Mouse (Mus musculus) CD4-positive, CD25-positive, alpha-beta regulatory T cell, adult 4 months (primary cell): ENCODE measurements around the gene BC024978. TPM values are rescaled to one million over a fixed set of nuclear protein-coding genes. Genes with fewer than 3 reads are reported as not detected.

ENCODE experiments used
- ATAC-seq: one replicate; pipeline ENCODE4 v1.8.0; 2017
- polyA plus RNA-seq, 2 experiments: library from polyadenylated mRNA; unstranded; fragments of 100-300 nt; shearing (Covaris generic); gene quantifications; one replicate each; pipeline ENCODE4 v1.2.1; 2017

BC024978 gene
- polyA plus RNA-seq, 2 experiments from 2014 or later: 3.8 to 6.0 TPM

DNA sequence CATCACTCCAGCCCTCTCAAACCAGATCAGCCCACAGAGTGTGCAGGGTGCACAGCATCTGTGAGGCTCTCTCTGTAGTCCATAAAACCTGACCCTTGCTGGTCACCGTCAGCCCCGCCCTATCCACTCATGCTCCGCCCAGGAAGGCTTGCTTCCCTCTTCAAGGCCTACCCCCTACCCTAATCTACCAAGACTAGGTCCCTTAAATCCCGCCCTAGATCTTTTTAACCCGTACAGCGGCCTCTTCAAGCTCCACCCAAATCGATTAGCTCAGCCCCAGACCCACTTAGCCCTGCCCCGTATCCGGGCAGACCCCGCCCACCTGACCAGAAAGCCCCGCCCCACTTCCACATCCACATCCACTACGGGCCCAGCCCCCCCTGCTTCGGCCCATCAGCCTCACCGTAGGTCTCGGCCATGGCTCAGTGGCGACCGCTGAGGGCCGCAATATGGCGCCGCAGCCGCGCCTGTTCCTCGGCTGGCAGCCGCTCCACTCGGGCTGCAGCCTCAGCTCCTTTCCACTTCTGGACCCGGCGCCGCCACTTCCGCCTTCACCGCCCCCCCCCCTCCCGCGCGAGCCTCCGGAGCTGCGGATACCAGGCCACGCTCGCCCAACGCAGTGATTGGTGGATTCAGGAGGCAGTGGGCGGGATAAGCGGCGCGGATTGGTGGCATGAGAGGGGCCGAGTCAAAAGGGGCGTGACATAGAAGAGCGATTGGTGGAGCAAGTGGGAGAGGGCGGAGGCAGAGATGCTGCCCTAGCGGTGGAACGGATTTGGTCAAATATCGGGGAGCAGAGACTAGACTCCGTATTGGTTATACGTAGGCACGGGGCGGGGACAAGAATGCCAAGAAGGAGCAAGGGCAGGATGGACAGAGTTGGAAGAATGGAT is 17.0 kb upstream of the BC024978 start, which contains the start of gene Rab4b:
Gene Rab4b (minus strand): TSS at position 573 of the 893 bp plus-strand sequence.
- peak; percentile 95 for ATAC-seq

GRCm38 (mm10) chr7:27179217-27179918 is 16.2 kb upstream of the BC024978 start:
- no peak for ATAC-seq

DNA sequence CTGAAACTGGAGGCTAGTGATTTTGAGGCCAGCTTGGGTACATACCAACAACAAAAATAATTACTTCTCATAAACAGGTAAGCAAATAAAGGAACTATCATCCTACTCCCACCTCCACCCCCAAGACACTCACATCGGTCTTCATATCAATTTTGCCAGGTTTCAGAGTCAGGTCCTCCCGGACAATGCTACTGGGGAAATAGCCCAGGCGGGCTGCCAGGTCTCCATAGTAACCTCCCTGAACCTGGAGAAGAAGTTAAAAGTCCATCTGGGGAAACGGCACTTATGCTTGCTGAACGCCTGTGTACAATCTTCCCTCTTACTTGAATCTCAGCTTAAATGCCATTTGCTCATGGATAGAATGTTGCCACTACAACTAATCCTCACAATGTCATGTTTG is 15.5 kb upstream of the BC024978 start:
- ATAC-seq: no peak

DNA sequence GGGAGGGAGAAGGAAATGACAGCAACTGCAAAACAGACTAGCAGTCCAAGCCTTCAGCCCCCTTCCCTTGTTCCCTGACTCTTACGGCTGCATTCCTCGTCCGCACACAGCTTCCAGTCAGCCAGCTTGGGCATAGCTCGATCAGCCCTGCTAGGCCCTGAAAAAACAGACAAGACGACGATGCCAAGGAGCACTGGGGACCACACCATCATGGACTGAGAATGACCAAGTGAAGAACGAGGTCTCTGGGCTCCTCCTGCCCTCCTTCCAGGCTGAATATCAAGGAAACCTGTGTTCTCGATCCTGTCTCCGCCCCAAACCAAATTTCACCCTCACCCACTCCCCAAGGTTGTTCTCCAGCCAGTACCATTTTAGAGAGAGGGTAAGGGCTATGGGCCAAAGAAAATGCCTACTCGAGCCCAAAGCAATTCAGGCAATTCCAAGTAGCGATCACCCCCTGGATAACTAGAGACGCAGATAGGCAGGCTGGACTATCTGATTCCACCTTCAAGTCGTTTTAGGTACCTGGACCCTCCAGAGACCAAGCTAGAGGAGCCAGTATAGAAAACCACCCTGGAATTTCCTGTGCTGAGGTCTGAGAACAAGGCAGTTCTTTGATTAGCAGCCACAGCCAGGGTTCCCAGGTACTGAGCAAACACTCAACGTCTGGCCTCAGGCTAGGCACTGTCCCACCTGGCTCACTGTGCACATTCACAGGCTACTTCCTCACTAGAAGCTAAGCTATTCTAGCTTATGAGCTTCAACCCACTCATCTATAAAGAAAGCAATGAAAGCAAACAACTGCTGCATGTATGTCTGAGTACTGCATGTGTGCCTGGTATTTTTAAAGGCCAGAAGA is 14.5 kb upstream of the BC024978 start, which contains the start of the genes Gm21983 and Mia:
Gene Gm21983 (minus strand): TSS at position 250 of the 859 bp plus-strand sequence.
Gene Mia (minus strand): TSS at position 321 of the 859 bp plus-strand sequence.
- ATAC-seq: no peak

DNA sequence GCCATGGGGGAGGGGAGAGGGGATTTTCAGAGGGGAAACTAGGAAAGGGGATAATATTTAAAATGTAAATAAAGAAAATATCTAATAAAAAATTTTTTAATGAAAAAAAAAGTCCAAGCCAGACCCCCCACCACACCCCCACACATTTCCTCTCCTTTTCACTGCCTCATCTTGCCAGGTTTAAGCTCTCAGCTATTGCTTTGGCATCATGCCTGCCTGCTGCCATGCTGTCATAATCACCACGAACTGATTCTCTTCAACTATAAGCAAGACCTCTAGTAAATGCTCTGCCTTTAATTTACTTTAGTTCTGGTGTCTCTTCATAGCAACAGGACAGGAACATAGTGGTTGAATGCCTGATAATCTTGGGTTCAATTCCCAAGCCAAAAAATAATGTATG is 13.1 kb upstream of the BC024978 start:
- ATAC-seq: no peak

DNA sequence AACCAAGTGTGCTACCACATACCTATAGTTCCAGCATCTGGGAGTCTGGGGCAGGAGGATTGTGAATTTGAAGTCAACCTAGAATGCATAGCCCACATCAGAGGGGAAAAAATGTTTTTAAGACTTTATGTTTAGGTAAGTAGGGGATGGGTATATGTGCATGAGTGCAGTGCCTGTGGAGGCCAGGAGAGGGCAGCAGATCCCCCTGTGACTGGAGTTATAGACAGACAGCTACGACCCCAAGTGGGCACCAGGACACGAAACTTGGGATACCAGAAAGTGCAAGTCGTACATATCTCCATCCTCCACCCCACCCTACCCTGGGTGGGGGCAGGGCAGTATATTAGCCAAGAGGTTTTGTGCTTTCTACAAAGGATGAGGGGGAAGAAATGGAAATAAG is 10.6 kb upstream of the BC024978 start:
- ATAC-seq: peak; percentile 47

DNA sequence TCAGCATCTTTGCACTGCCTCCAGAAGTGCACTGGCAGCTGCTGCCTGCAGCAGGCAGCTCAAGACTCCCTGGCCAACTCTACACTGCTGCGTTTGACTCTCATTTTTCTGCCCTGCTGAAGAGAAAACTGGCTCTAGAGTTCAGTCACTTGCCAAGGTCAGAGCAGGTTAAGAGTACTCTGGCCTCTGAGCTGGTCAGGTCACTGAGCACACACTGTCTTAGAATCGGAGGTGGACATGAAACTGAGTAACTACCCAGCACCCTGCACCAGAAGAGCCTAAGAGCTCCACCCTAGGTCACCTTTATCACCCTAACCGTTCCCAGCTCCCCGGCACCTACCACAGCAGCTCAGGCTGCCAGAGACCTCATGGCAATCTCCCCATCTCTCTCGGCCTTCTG is 9.6 kb upstream of the BC024978 start:
- no peak for ATAC-seq

DNA sequence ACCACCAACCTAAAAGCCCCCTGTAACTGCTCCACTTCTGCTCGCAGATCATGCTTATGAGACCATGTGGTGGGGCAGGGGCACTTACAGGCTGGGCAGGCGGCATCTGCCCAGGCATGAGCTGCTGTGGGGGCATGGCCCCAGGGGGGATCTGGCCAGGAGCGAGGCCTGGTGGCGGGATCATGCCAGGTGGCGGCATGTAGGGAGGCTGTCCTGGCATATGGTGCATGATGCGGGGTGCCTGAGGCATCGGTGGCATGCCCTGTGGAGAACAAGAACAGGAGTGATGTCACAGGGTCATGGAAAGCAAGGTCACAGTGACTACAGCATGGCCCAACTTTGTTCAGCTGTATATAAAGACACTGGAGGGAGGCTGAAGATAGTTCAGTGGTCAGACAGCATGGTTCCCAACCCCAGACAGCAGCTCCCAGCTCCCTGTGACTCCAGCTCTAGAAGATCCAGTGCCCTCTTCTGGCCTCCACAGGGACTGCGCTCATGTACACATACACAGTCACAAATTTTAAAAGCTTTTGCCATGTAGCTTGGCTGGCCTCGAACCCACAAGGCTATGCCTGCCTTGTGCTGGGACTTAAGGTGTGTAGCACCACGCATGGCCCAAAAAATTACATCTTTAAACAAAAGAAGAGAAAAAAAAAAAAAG is 6.2 kb upstream of the BC024978 start:
- no peak for ATAC-seq

- no peak for ATAC-seq
Observed at GRCm38 (mm10) chr7:27192434-27192833, 3.1 kb upstream of the BC024978 start.

- no peak for ATAC-seq
Observed at GRCm38 (mm10) chr7:27193731-27194130, 1.9 kb upstream of the BC024978 start.

DNA sequence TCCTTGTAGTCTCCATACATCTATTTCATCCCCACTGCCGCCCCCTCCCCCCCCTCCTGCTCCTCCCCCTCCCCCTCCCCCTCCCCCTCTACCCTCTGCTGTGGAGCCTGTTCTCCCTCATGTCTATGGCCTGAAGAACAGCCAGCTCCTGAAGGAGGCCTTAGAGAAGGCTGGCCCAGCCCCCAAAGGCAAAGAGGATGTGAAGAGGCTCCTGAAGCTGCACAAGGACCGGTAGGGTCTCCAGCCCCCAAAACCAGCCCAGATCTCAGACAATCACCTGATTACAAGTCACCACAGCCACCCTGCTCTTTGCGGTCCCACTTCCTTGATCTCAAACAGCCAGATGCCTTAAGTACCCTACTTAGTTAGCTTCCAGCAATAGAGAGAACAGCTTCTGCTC is 1.6 kb downstream of the BC024978 start:
- ATAC-seq: no peak

DNA sequence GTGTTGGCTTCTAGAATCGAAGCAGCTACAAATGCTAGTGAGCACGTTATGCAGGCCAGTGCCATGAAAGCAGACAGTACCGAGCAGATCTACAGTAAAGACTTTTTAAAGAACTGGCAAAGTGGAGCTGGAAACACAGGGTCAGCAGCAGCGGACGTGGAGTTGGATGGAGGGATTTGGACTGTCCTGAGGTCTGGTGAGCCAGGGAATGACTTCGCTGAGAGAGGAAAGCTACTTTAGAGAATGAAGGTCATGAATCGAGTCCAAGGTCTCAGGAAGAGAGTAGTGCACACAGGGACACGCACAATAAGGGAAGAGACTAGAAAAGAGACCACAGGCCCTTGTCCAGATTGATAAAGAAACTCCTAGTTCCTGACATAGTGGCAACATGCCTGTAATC is 2.1 kb downstream of the BC024978 start:
- no peak for ATAC-seq

DNA sequence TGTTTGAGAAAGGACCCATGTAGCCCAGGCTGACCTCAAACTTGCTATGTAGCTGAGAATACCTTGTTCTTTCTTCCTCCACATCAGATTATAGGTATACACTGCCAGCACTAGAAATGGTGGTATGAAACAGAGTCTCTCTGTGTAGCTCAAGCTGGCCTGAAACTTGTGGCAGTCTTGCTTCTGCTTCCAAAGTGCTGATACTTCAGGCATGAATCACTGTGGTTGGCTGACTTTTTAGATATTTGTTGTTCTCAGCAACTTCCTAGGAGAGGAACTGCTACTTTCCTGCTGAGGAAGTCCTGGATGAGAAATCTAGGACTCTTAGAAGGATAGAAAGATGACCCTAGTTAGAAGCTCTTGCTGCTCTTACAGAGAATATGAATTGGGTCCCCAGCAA is 2.8 kb downstream of the BC024978 start:
- ATAC-seq: no peak

- ATAC-seq: no peak
Observed at GRCm38 (mm10) chr7:27198779-27199178, 3.2 kb downstream of the BC024978 start.

- ATAC-seq: no peak
Observed at GRCm38 (mm10) chr7:27203730-27204449, 8.3 kb downstream of the BC024978 start.

DNA sequence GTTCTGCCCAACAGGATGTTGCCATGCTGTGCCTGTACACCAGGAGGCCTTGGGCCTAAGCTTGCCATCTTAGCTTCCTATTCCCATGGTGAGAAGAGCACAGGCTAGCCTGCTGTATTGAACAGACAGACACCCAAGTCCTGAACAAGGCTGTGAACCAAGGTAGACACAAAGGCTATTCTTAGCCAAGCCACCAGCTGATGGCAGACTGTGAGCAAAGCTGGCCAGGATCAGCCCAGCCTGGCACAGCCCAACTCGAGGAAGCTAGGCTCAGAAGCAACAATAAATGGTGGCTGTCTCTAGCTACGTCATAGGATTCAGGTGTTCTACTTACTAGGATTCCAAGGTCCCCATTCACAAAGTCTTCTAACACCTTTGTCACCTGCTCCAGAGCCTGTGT is 17.0 kb downstream of the BC024978 start:
- ATAC-seq: no peak

DNA sequence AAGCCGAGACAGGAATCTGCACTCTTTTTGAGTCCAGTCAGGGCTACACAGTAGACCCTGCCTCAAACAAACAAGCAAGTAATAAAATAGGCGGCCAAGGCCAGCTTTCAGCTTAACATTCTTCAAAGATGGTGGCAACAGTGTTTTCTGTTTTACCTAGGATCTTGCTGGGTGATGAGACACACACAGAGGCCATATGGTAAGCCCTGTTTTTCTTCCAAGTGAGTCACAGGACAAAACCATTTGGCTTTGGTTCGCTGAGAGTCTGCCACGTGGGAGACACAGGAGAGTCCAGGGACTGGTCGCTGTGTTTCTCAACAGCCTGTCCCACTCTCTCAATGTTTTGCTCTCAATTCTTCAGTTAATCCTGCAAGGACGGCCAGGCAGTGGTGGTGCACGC is 23.0 kb downstream of the BC024978 start:
- no peak for ATAC-seq

DNA sequence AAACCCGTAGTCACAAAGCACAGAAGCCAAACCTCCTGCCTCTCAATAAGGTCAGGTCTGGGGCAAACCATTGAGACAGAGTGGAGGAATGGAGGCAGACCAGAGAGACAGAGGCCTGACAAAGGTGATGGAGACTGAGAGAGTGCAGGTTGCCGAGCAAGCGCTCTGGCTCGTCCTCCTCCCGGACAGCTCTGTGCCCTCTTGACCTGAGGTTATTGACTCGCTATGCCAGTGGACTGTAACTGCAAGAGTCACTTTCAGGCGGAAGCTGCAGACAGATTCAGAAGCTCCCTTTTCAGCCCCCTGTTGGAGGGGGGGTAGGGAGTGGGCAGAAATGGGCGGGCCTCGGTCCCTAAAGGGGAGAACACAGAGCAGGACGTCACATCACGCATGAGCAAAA is 24.4 kb downstream of the BC024978 start:
- ATAC-seq: no peak

DNA sequence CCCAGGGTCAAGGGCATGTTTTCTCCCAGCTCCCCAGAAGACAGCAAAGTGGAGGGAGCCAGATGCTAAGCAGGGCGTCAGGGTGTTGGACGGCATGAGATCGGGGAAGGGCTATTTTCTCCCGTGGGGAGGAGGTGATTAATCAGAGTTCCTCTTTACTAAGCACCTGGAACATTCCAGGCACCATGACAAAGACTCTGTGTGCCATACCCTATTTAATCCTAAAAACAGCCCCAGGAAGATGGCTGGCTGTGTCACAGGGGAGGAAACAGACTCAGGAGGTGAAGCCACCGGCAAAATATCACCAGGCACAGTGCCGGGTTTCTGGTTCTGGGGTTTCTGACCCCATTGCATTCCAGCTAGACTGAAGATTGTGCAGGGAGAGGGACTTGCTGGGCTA is 26.4 kb downstream of the BC024978 start:
- ATAC-seq: no peak

GRCm38 (mm10) chr7:27222538-27222937 is 27.0 kb downstream of the BC024978 start:
- ATAC-seq: no peak

DNA sequence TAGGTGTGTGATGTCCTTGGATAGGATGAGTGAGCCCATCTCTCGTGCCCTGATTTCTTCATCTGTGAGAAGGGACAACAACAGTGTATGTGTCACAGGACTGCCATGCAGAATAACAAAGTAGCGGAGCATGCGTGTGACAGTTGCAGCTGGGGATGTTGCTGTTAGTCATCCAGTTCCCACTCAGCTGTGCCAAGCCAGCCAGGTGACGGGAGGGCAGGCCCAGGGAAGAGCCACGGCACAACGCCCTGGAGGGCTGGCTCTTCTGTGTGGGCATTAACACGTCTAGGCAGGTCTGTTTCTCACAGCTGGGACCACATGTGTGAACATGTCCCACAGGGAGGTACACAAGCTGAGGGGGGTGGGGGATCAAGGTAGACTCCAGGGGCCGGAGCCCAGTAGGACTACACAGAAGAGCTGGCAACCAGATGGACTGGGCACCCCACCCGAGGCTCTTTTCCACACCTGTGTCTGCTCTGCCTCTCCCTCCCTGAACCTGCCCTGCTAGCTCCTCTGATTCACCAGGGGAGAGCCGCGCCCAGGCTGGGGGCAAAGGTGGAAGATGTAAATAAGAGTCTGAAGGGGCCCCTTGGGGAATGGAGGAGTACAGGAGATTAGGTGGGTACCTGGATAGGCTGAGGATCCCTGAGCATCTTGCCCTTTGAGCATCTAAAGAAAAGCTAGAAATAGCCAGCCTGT is 29.4 kb downstream of the BC024978 start:
- ATAC-seq: no peak
